Comparison of ENCODE assay signal across 8 mouse cellular contexts in the genomic region with DNA sequence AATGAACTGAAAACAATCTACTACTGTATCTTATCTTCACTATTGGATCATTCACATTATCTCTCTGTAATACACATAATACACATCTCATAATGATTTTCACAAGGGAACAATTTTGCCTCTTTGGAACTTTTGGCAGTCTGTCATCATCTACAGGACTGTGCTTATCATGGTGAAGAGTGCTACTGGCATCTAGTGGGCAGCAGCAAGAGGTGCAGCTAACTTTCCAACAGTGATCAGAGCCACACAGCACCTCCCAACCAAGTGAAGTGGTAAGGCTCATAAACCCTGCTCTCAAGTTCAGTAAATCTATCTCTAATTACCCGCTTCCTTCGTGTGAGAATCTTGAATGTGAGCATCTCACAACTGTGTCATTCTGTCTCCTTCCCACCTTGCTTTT. TPM values are rescaled to one million over a fixed set of nuclear protein-coding genes. Genes with fewer than 3 reads are reported as not detected.
DNase-seq lines count a peak whose midpoint lies in the region; ATAC-seq and TF ChIP-seq lines count a peak whose summit lies in the region.

No protein-coding gene starts in this region.

- peak; percentile 75 for DNase-seq in adipocyte (ENCODE audit: low spot score)
- peak; percentile 61 for DNase-seq in embryo, embryonic 11.5 days (ENCODE audit: low read depth, low spot score)
- DNase-seq in heart, adult 9 months (ENCODE audit: low spot score in 2 of 2), result peak; percentile 9 to 33
- peak; percentile 59 for DNase-seq in kidney, postnatal 10 days
- DNase-seq in liver, adult 2 months (ENCODE audit: extremely low read depth, low read depth, low spot score), result peak; percentile 48
- DNase-seq in thymus, postnatal 4 days, result peak; percentile 34

- TF ChIP-seq CTCF in E14TG2a.4 (conservative IDR thresholded peaks at IDR 0.05; ENCODE audit: low read length), result peak; percentile 57
- TF ChIP-seq CTCF in liver, adult 2 months (IDR thresholded peaks at IDR 0.05; ENCODE audit: low read depth, low read length), result peak; percentile 71

- no peaks in the 10 kb centered on the region; the same call in 1 of the 2 replicates for H3K79me2 ChIP-seq in liver, adult 2 months (ENCODE audit: control insufficient read depth, insufficient read depth, low read length)

- ATAC-seq in neural tube, embryonic 13.5 days (ENCODE audit: low read depth), result peak; percentile 76; the same call in 1 of the 2 replicates

- 72% methylated on average over 2 of the region's 2 CpGs for WGBS in liver, adult 2 months
- 13% methylated on average over 2 of the region's 2 CpGs for WGBS in neural tube, embryonic 13.5 days

- no peak overlapping the region for H3K9ac ChIP-seq in liver, adult 2 months (ENCODE audit: low read depth, low read length)
- no peak overlapping the region for H3K9ac ChIP-seq in neural tube, embryonic 13.5 days

- H3K27ac ChIP-seq in liver, adult 2 months (replicated peaks; ENCODE audit: insufficient read depth, low read depth, low read length), result no peak overlapping the region
- H3K27ac ChIP-seq in neural tube, embryonic 13.5 days (replicated peaks), result no peak overlapping the region

- peaks cover 26% of the 10 kb centered on the region for H3K36me3 ChIP-seq in E14TG2a.4 (ENCODE audit: insufficient read depth, low read length)
- peaks cover 15% of the 10 kb centered on the region for H3K36me3 ChIP-seq in liver, adult 2 months (ENCODE audit: control insufficient read depth, insufficient read depth, low read length)
- peaks cover 17% of the 10 kb centered on the region for H3K36me3 ChIP-seq in neural tube, embryonic 13.5 days

- H3K4me1 ChIP-seq in E14TG2a.4 (replicated peaks; ENCODE audit: low read depth, low read length), result peaks cover 3% of the 10 kb centered on the region
- no peaks in the 10 kb centered on the region for H3K4me1 ChIP-seq in liver, adult 2 months (ENCODE audit: control insufficient read depth, insufficient read depth, low read length)
- H3K4me1 ChIP-seq in neural tube, embryonic 13.5 days (replicated peaks), result peaks cover 27% of the 10 kb centered on the region

- H3K27me3 ChIP-seq in E14TG2a.4 (ENCODE audit: insufficient read depth, low read length), result no peaks in the 10 kb centered on the region
- H3K27me3 ChIP-seq in liver, adult 2 months (ENCODE audit: control insufficient read depth, insufficient read depth, low read length), result no peaks in the 10 kb centered on the region
- H3K27me3 ChIP-seq in neural tube, embryonic 13.5 days, result no peaks in the 10 kb centered on the region

- no peak for TF ChIP-seq POLR2A in liver, adult 2 months (IDR thresholded peaks at IDR 0.05; ENCODE audit: extremely low read depth, insufficient read depth, low read length)

- no peak overlapping the region for H3K4me3 ChIP-seq in E14TG2a.4 (replicated peaks; ENCODE audit: low read length)
- H3K4me3 ChIP-seq in liver, adult 2 months (ENCODE audit: insufficient read depth, low read depth, low read length), result no peak overlapping the region
- no peak overlapping the region for H3K4me3 ChIP-seq in neural tube, embryonic 13.5 days

- no peak overlapping the region for H3K4me2 ChIP-seq in neural tube, embryonic 13.5 days

- no peaks in the 10 kb centered on the region for H3K9me3 ChIP-seq in E14TG2a.4 (ENCODE audit: low read length)
- no peaks in the 10 kb centered on the region for H3K9me3 ChIP-seq in neural tube, embryonic 13.5 days

RNA-seq across cellular contexts. Expression of a gene that starts 44.2 kb away (rescaled TPM):
- total RNA-seq in liver, adult 2 months (2014; rRNA removed), result 17.3 and 23.7 TPM in 2 replicates
- polyA plus RNA-seq in liver, adult 2 months (2012; rRNA removed), result 4.3 and 4.4 TPM in 2 replicates
- 90.9 and 99.1 TPM in 2 replicates for polyA plus RNA-seq in neural tube, embryonic 13.5 days (2015; fragmentation: Nextera tagmentation; extraction: Ambion mirVana)

Comparison
In these comparisons a context has a peak if more than half of its experiments do, and no peak if none do; other contexts are left out.
1. DNase-seq: peak in every context shown above with its lines; median percentile 75 in adipocyte; 61 in embryo, embryonic 11.5 days; 59 in kidney, postnatal 10 days; 48 in liver, adult 2 months; 34 in thymus, postnatal 4 days; 21 in heart, adult 9 months.
2. RNA of a gene that starts 44.2 kb away (polyA plus RNA-seq): 90.9 to 99.1 TPM in neural tube, embryonic 13.5 days; 4.3 to 4.4 TPM in liver, adult 2 months; every median in the first group is over 10 times any median in the second.